Mouse (Mus musculus) intestine, embryonic 14.5 days (tissue): ENCODE results near the gene Iltifb. TPM values are rescaled to one million over a fixed set of nuclear protein-coding genes. Genes with fewer than 3 reads are reported as not detected.
"Not testable (repeated sequence)": the region's sequence is repeated elsewhere in the genome, so short reads cannot be mapped to it uniquely, and the experiment has no call there.

Experiments used
- ATAC-seq: fragments of 200-750 bp; cut with Nextera tagmentation; replicated peaks from 2 replicates; pipeline ENCODE4 v1.8.0; 2017; ENCODE audit warnings: low read depth, moderate number of reproducible peaks, moderate TSS enrichment, moderate library complexity; ENCODE audit not compliant: low FRiP score, low TSS enrichment
- DNase-seq: peaks from one replicate; pipeline ENCODE4 v3.0.0-alpha.2; 2018; ENCODE audit warnings: low spot score
- H3K27ac ChIP-seq: fragments of 300-500 bp; sonication (generic); 2 replicates; pipeline ENCODE4 v1.5.1; 2014; ENCODE audit warnings: low read depth, mild to moderate bottlenecking, control low read depth
- H3K27me3 ChIP-seq: fragments of 300-500 bp; sonication (generic); replicated peaks from 2 replicates; pipeline ENCODE4 v1.6.1; 2014; ENCODE audit warnings: low read length, control low read depth; ENCODE audit not compliant: control insufficient read depth, insufficient read depth
- H3K36me3 ChIP-seq: fragments of 300-500 bp; sonication (generic); 2 replicates; pipeline ENCODE4 v1.6.1; 2014; ENCODE audit warnings: low read length, control low read depth; ENCODE audit not compliant: control insufficient read depth, insufficient read depth
- H3K4me1 ChIP-seq: fragments of 300-500 bp; sonication (generic); replicated peaks from 2 replicates; pipeline ENCODE4 v1.6.1; 2014; ENCODE audit warnings: low read length, control low read depth, mixed read lengths; ENCODE audit not compliant: control insufficient read depth, insufficient read depth
- H3K4me2 ChIP-seq: fragments of 300-500 bp; sonication (generic); 2 replicates; pipeline ENCODE4 v1.6.1; 2014; ENCODE audit warnings: low read length
- H3K4me3 ChIP-seq: fragments of 300-500 bp; sonication (generic); 2 replicates; pipeline ENCODE4 v1.5.1; 2014; ENCODE audit warnings: low read depth, low read length, control low read depth, mixed read lengths
- H3K9ac ChIP-seq: fragments of 300-500 bp; sonication (generic); 2 replicates; pipeline ENCODE4 v1.6.1; 2014; ENCODE audit warnings: mild to moderate bottlenecking, low read length
- H3K9me3 ChIP-seq: fragments of 300-500 bp; sonication (generic); 2 replicates; pipeline ENCODE4 v1.6.1; 2016; ENCODE audit warnings: low read length, control low read depth; ENCODE audit not compliant: control insufficient read depth
- WGBS: fragments of 180-500 bp; shearing (Covaris S2); extraction: QIAGEN DNeasy Blood & Tissue Kit; methylation state at CpG from one replicate; pipeline ENCODE4 v1.1.7; 2014; 5-methylcytosine and 5-hydroxymethylcytosine counted together
- polyA plus RNA-seq: library from polyadenylated mRNA; unstranded; fragments of >200 nt; fragmentation: Nextera tagmentation; extraction: Ambion mirVana; gene quantifications from 2 replicates; pipeline ENCODE4 v1.2.1, GENCODE M21; 2014

Iltifb gene
- polyA plus RNA-seq, 1 experiment from 2014 or later, result not detected

DNA sequence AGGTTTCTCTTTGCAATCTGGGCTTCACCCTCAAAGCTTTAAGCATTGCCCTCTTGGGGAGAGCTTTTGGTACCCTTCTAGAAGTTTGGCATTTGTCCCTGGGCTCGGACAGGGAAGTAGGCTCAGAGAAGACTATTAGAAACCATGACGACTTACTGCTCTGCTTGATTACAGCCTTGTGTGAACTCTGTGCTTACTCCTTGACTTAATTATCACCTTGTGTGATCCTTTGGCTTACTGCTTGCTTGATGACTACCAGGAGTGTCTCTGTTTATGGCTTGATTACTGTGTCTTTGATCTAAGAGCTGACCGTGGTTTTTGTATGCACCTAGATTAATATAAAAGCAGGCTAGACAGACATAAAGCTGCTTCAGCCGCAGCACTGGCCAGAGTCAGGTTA, 16.8 kb downstream of the Iltifb start:
- not testable (repeated sequence) for DNase-seq, H3K4me3 ChIP-seq, H3K9ac ChIP-seq, H3K36me3 ChIP-seq, H3K4me2 ChIP-seq, H3K27ac ChIP-seq, H3K27me3 ChIP-seq, H3K4me1 ChIP-seq, ATAC-seq, H3K9me3 ChIP-seq
- no CpG with 5 or more reads among the region's 4 CpGs for WGBS

DNA sequence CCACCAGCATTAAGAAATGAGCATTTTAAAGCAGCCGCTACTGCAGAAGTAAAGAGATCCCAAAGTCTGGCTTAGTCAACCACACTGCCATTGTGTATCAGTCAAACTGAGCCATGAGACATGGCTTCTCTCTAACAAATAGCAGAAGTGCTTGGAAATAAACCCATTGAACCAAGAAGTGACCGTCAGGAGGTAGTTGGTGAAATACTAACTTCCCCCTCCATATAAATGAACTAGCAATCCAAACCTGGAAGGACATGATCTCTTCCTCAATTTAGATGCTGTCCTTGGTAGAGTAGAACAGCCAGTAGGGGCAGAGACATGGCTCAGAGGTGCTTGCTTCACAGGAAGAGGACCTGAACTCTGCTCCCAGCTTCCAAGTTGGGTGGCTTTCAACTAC, 23.4 kb downstream of the Iltifb start:
- not testable (repeated sequence) for H3K4me2 ChIP-seq, H3K4me3 ChIP-seq, ATAC-seq, H3K27ac ChIP-seq, H3K9me3 ChIP-seq, H3K9ac ChIP-seq, H3K36me3 ChIP-seq, DNase-seq, H3K4me1 ChIP-seq, H3K27me3 ChIP-seq
- WGBS, result no CpG with 5 or more reads among the region's 2 CpGs

DNA sequence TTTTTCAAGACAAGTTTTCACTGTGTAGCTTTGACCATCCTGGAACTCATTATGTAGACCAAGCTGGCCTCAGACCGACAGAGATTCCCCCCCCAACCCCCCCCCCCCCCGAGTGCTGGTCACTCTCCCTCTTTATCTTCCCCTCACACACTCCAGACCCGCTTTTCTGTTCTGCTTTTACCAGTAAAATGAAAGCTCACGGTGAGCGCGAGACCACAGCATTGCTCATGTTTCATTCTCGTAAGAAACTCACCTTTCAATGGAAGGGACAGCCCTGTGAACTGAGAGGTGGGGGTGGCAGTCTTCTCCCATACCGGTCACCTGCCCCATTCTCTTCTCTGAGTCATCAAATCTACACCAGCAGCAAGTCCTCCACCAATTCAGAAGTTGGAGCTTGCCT, 26.0 kb downstream of the Iltifb start:
- H3K9me3 ChIP-seq, ATAC-seq, H3K4me1 ChIP-seq, H3K36me3 ChIP-seq, DNase-seq, H3K27me3 ChIP-seq, H3K4me2 ChIP-seq, H3K4me3 ChIP-seq, H3K9ac ChIP-seq, H3K27ac ChIP-seq: not testable (repeated sequence)
- 53% methylated on average over 3 of the region's 8 CpGs for WGBS

DNA sequence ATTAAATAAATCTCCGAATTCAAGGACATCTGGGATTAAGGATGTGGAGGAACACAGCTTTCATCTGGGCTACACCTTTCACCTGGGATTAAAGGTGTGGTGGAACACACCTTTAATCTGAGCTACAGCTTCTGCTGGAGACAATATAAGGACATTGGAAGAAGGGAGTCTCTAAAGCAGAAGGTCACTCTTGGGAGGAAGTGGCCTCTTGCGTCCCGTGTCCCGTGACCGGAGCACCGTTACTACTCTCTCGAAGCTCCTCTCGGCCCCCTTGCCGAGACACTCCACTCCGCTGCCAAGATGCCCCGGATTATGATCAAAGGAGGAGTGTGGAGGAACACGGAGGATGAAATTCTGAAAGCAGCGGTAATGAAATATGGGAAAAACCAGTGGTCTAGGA, 36.5 kb downstream of the Iltifb start, which contains the start of gene Gm32802:
Gm32802 (plus strand) TSS at position 301 of the 400 bp plus-strand sequence.
- ATAC-seq, result not testable (repeated sequence)

DNA sequence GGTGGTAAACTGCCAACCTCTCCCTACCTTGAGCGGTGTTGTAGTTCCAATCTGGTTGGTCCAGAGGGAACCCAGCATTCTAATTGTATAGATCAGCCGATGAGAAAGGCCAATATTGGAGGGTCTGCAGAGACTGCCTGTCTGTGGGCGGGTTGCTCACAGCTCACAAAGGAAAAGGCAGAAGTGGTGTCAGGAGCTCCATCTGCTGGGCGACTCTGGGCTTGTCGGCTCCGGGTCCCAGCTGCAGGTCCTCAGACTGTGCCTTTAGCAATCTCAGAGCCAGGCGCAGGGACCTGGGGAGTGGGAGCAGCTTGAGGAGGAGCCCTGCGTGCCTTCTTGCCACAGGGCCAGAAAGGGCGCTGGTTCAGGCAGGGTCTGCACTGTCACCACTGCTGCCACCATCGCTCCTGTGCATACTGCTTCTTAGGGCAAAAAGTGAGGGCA, 44.0 kb downstream of the Iltifb start:
- ATAC-seq (0 out of 2 replicates have a peak, but pooled peaks have one; percentile 36), DNase-seq (peak; percentile 80)
- Histone ChIP-seq H3K4me3 (no peak overlapping the region), H3K9ac (no peak overlapping the region), H3K4me1 (no peaks in the 10 kb centered on the region), H3K27ac (no peak overlapping the region), H3K9me3 (no peaks in the 10 kb centered on the region), H3K4me2 (no peak overlapping the region), H3K27me3 (no peaks in the 10 kb centered on the region), H3K36me3 (no peaks in the 10 kb centered on the region)
- WGBS, result 36% methylated on average over 10 of the region's 10 CpGs

More for the DNA sequence above, 36.5 kb downstream of the Iltifb start, which contains the start of gene Gm32802:
- no CpG with 5 or more reads among the region's 13 CpGs for WGBS
- H3K27me3 ChIP-seq, DNase-seq, H3K4me3 ChIP-seq, H3K36me3 ChIP-seq, H3K27ac ChIP-seq, H3K9ac ChIP-seq, H3K4me2 ChIP-seq, H3K4me1 ChIP-seq, H3K9me3 ChIP-seq: not testable (repeated sequence)

DNA sequence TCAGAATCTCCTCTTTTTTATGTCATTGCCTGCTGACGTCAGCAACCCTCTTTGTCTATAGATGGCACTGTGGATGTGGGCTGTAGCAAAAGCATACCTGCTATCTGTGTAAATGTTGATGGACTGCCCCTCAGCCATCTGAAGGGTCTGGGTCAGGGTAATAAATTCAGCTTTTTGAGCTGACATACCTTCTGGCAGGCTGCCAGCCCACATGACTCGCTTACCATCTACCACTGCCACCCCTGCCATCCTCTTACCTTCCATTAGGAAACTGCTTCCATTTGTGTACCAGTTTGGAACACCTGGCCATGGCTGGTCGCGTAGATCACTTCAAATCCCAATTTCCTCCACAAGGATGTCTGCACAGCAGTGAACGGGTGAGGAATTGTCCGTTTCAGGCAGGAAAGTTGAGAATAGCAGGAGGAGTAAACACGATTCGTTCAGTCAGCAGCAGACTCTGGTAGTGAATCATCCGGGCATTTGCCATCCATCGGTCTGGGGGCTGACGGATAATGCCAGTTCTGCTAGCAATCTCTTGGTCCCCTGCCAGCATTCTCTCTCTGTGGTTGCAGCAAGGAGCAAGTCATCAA, 45.7 kb downstream of the Iltifb start:
- H3K9ac ChIP-seq, H3K27ac ChIP-seq, H3K4me1 ChIP-seq, H3K4me2 ChIP-seq, H3K9me3 ChIP-seq, H3K36me3 ChIP-seq, ATAC-seq, H3K4me3 ChIP-seq, H3K27me3 ChIP-seq: not testable (repeated sequence)
- 65% methylated on average over 11 of the region's 11 CpGs for WGBS
- peak; percentile 25 for DNase-seq

DNA sequence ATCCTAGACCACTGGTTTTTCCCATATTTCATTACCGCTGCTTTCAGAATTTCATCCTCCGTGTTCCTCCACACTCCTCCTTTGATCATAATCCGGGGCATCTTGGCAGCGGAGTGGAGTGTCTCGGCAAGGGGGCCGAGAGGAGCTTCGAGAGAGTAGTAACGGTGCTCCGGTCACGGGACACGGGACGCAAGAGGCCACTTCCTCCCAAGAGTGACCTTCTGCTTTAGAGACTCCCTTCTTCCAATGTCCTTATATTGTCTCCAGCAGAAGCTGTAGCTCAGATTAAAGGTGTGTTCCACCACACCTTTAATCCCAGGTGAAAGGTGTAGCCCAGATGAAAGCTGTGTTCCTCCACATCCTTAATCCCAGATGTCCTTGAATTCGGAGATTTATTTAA, 54.2 kb downstream of the Iltifb start, which contains the start of gene Gm32717:
Gm32717 (minus strand) TSS at position 101 of the 400 bp plus-strand sequence.
- H3K27me3 ChIP-seq, H3K36me3 ChIP-seq, H3K4me3 ChIP-seq, H3K27ac ChIP-seq, DNase-seq, H3K9ac ChIP-seq, ATAC-seq, H3K4me2 ChIP-seq, H3K4me1 ChIP-seq, H3K9me3 ChIP-seq: not testable (repeated sequence)
- WGBS, result no CpG with 5 or more reads among the region's 13 CpGs
